Mouse (Mus musculus) limb, embryonic 12.5 days (tissue): ENCODE results near the gene Pdk2. TPM values are rescaled to one million over a fixed set of nuclear protein-coding genes. Genes with fewer than 3 reads are reported as not detected.
A peak's percentile ranks its signal among the peaks of the same experiment; 100 is the strongest.
"Not testable (repeated sequence)": the region's sequence is repeated elsewhere in the genome, so short reads cannot be mapped to it uniquely, and the experiment has no call there.

Source experiments
- ATAC-seq: fragments of 200-750 bp; cut with Nextera tagmentation; 2 replicates; pipeline ENCODE4 v1.8.0; 2017; ENCODE audit warnings: low read depth, moderate TSS enrichment; ENCODE audit not compliant: insufficient number of reproducible peaks, insufficient read depth, low FRiP score, low TSS enrichment
- H3K27ac ChIP-seq: fragments of 300-500 bp; sonication (generic); 2 replicates; pipeline ENCODE4 v1.5.1; 2016; ENCODE audit warnings: mild to moderate bottlenecking, moderate library complexity
- H3K27me3 ChIP-seq: fragments of 300-500 bp; sonication (generic); 2 replicates; pipeline ENCODE4 v1.6.1; 2016; ENCODE audit warnings: mild to moderate bottlenecking, moderate library complexity
- H3K36me3 ChIP-seq: fragments of 300-500 bp; sonication (generic); 2 replicates; pipeline ENCODE4 v1.6.1; 2016; ENCODE audit warnings: mild to moderate bottlenecking, moderate library complexity
- H3K4me1 ChIP-seq: fragments of 300-500 bp; sonication (generic); replicated peaks from 2 replicates; pipeline ENCODE4 v1.6.1; 2016
- H3K4me2 ChIP-seq: fragments of 300-500 bp; sonication (generic); 2 replicates; pipeline ENCODE4 v1.6.1; 2016; ENCODE audit warnings: mild to moderate bottlenecking, moderate library complexity
- H3K4me3 ChIP-seq: fragments of 300-500 bp; sonication (generic); replicated peaks from 2 replicates; pipeline ENCODE4 v1.5.1; 2016; ENCODE audit warnings: mild to moderate bottlenecking
- H3K9ac ChIP-seq: fragments of 300-500 bp; sonication (generic); replicated peaks from 2 replicates; pipeline ENCODE4 v1.6.1; 2016; ENCODE audit warnings: mild to moderate bottlenecking, moderate library complexity
- H3K9me3 ChIP-seq: fragments of 300-500 bp; sonication (generic); 2 replicates; pipeline ENCODE4 v1.6.1; 2016; ENCODE audit warnings: mild to moderate bottlenecking, moderate library complexity
- WGBS: fragments of 180-500 bp; shearing (Covaris S2); methylation state at CpG from one replicate; pipeline ENCODE4 v1.1.7; 2016; 5-methylcytosine and 5-hydroxymethylcytosine counted together
- polyA plus RNA-seq: library from polyadenylated mRNA; unstranded; fragments of >200 nt; fragmentation: Nextera tagmentation; extraction: Ambion mirVana; gene quantifications from 2 replicates; pipeline ENCODE4 v1.2.1, GENCODE M21; 2016

Gene Pdk2
- polyA plus RNA-seq, 1 experiment from 2014 or later: 21.9 TPM

- not testable (repeated sequence) for ATAC-seq, H3K9me3 ChIP-seq, H3K27me3 ChIP-seq
- Histone ChIP-seq H3K36me3 (peaks cover 22% of the 10 kb centered on the region), H3K4me1 (peaks cover 41% of the 10 kb centered on the region), H3K4me3 (peak overlapping the region; percentile 83), H3K9ac (peak overlapping the region; percentile 95), H3K27ac (0 out of 2 replicates have a peak overlapping the region, but pooled peaks have one; percentile 42), H3K4me2 (peak overlapping the region; percentile 82)
- WGBS: 0% methylated on average over 3 of the region's 4 CpGs
Measured at GRCm38 (mm10) chr11:95010841-95011403, 30.2 kb downstream of the Pdk2 start.

DNA sequence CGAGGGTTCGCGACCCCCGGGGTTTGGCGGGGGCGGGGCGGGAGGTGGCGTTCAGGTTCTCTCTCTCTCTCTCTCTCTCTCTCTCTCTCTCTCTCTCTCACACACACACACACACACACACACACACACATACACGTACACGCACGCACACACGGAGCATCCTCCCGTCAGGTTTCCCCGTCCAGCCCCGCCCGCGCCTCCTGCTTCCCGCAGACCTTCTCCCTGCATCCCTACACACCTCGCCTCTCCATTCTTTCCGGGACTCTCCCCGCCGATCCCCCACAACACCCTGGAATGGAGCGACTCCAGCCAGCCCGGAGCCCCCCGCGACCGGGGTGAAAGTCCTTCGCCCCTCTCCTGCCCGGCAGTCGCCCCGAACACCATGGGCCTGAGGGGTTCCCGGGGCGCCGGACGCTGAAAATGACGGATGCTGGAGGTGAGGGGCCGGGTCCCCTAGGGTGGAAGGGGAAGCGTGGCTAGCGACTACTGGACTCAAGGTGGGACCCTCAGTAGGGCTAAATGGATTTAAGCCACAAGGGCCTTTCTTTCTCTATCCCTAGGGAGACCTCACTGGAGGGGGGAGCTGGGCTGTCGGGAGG lies 30.9 kb downstream of the Pdk2 start:
- Histone ChIP-seq H3K9ac (peak overlapping the region; percentile 95), H3K4me2 (peak overlapping the region; percentile 82), H3K4me1 (peaks cover 44% of the 10 kb centered on the region), H3K27ac (peak overlapping the region; percentile 96), H3K4me3 (peak overlapping the region; percentile 83), H3K27me3 (no peaks in the 10 kb centered on the region), H3K9me3 (no peaks in the 10 kb centered on the region), H3K36me3 (peaks cover 22% of the 10 kb centered on the region)
- ATAC-seq: no peak
- WGBS: 1% methylated on average over 39 of the region's 40 CpGs

- peaks cover 44% of the 10 kb centered on the region for H3K4me1 ChIP-seq
- WGBS: under 1% methylated on average over 26 of the region's 32 CpGs
Measured at GRCm38 (mm10) chr11:95009629-95010014, 31.5 kb downstream of the Pdk2 start, which contains the start of gene Samd14. Samd14 (plus strand) TSS chr11:95009879.

GRCm38 (mm10) chr11:95008661-95009628 lies 32.2 kb downstream of the Pdk2 start:
- WGBS: 40% methylated on average over 15 of the region's 15 CpGs
- no peaks in the 10 kb centered on the region for H3K9me3 ChIP-seq
- peak; percentile 5; the same call in 1 of the 2 replicates for ATAC-seq
- no peaks in the 10 kb centered on the region for H3K27me3 ChIP-seq
- peak overlapping the region; percentile 83 for H3K4me3 ChIP-seq
- peak overlapping the region; percentile 96 for H3K27ac ChIP-seq
- H3K4me2 ChIP-seq: peak overlapping the region; percentile 82
- H3K4me1 ChIP-seq: peaks cover 44% of the 10 kb centered on the region
- peaks cover 22% of the 10 kb centered on the region for H3K36me3 ChIP-seq
- H3K9ac ChIP-seq: peak overlapping the region; percentile 95

More at GRCm38 (mm10) chr11:95009629-95010014, 31.5 kb downstream of the Pdk2 start, which contains the start of gene Samd14:
- Histone ChIP-seq H3K27me3 (no peaks in the 10 kb centered on the region), H3K9me3 (no peaks in the 10 kb centered on the region), H3K9ac (peak within 1 kb of the TSS; percentile 95), H3K36me3 (peaks cover 22% of the 10 kb centered on the region), H3K27ac (peak within 1 kb of the TSS; percentile 96), H3K4me2 (peak within 1 kb of the TSS; percentile 82), H3K4me3 (peak within 1 kb of the TSS; percentile 83)
- peak; percentile 40 for ATAC-seq

- Histone ChIP-seq H3K27ac (peak overlapping the region; percentile 62), H3K9ac (no peak overlapping the region), H3K27me3 (no peaks in the 10 kb centered on the region), H3K36me3 (peaks cover 34% of the 10 kb centered on the region), H3K4me3 (no peak overlapping the region; the same call in 1 of the 2 replicates), H3K4me1 (peaks cover 39% of the 10 kb centered on the region), H3K9me3 (no peaks in the 10 kb centered on the region), H3K4me2 (peak overlapping the region; percentile 69)
- ATAC-seq: no peak
- 67% methylated on average over 3 of the region's 3 CpGs for WGBS
Measured at GRCm38 (mm10) chr11:95007418-95007817, 33.7 kb downstream of the Pdk2 start.

- H3K27me3 ChIP-seq: no peaks in the 10 kb centered on the region
- peaks cover 42% of the 10 kb centered on the region for H3K36me3 ChIP-seq
- no peaks in the 10 kb centered on the region for H3K9me3 ChIP-seq
- 2% methylated on average over 27 of the region's 27 CpGs for WGBS
- H3K27ac ChIP-seq: peak overlapping the region; percentile 62
- peak overlapping the region; percentile 69 for H3K4me2 ChIP-seq
- H3K4me1 ChIP-seq: peaks cover 32% of the 10 kb centered on the region
- ATAC-seq: no peak
- peak overlapping the region; percentile 42 for H3K4me3 ChIP-seq
- peak overlapping the region; percentile 40 for H3K9ac ChIP-seq
Measured at GRCm38 (mm10) chr11:95006525-95007219, 34.5 kb downstream of the Pdk2 start.

DNA sequence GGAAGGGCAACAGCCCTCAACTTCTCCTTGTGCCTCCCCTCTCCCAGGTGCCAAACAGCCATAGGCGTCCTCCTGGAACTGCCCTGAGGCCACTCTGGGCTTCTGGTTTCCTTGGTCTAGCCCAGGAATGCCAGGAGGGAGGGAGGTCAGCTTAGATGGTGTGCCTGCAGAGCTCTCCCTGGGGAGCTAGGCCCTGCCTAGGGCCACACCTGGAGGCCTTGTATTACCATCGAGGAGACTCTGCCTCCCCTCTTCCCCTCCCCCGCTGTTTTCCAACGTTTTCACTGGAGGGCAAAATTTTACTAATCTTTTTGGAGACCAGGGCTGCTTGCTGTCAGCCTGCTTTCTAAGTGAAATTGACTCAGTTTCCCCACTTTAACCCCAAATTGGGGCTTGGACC lies 35.1 kb downstream of the Pdk2 start:
- H3K4me3 ChIP-seq: peak overlapping the region; percentile 42
- 37% methylated on average over 4 of the region's 4 CpGs for WGBS
- H3K27ac ChIP-seq: peak overlapping the region; percentile 62; the same call in 1 of the 2 replicates
- peaks cover 47% of the 10 kb centered on the region for H3K36me3 ChIP-seq
- peak overlapping the region; percentile 40; the same call in 1 of the 2 replicates for H3K9ac ChIP-seq
- H3K4me1 ChIP-seq: peaks cover 26% of the 10 kb centered on the region
- H3K9me3 ChIP-seq: no peaks in the 10 kb centered on the region
- no peak for ATAC-seq
- no peaks in the 10 kb centered on the region for H3K27me3 ChIP-seq
- H3K4me2 ChIP-seq: peak overlapping the region; percentile 69

DNA sequence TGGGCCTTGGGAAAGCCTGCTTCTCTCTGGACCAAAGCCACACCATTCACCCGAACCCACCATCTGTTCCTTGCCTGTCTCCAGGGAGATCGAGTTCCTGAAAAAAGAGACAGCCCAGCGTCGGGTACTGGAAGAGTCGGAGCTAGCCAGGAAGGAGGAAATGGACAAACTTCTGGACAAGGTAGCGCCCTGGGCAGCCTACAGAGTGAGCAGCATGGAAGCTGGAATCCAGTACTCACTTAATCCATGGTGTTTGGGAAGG lies 36.3 kb downstream of the Pdk2 start:
- Histone ChIP-seq H3K9me3 (no peaks in the 10 kb centered on the region), H3K27ac (no peak overlapping the region), H3K4me1 (peaks cover 33% of the 10 kb centered on the region)

DNA sequence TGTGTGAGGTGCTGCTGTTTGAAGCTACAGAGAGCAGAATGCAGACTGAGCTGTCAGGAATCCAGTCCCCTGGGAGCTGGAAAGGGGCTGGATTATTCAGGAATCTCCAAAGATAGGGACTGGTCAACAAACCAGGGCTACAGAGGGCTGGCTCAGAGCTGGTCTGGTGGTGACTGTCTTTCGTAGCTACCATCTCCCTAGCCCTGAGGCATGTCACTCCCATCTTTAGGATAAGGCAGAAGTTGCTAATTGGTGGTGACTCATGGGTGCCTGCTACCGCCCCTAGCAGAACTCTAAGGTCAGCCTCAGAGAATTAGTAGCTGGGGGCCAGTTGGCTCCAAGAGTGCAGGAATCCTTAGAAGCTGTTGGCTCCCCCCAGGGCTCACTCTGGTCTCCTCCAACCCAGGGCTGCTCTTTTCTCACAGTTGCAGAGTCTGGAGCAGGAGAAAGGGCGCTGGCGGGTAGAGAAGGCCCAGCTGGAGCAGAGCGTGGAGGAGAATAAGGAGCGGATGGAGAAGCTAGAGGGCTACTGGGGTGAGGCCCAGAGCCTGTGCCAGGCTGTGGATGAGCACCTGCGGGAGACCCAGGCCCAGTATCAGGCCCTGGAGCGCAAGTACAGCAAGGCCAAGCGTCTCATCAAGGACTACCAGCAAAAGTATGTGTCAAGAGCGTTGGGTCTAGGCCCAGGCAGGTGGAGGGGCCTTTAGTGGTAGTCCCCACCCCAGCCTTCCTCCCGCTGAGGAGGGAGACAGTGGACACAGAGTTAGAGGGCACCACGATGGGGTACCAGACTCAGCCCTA lies 36.8 kb downstream of the Pdk2 start:
- Histone ChIP-seq H3K4me3 (no peak overlapping the region), H3K4me1 (peaks cover 33% of the 10 kb centered on the region), H3K9me3 (no peaks in the 10 kb centered on the region), H3K9ac (no peak overlapping the region), H3K27me3 (no peaks in the 10 kb centered on the region), H3K27ac (no peak overlapping the region), H3K4me2 (no peak overlapping the region), H3K36me3 (peaks cover 63% of the 10 kb centered on the region)
- ATAC-seq: no peak
- WGBS: 83% methylated on average over 12 of the region's 12 CpGs

More for the DNA sequence above, 36.3 kb downstream of the Pdk2 start:
- 62% methylated on average over 6 of the region's 6 CpGs for WGBS
- H3K27me3 ChIP-seq: no peaks in the 10 kb centered on the region
- H3K4me3 ChIP-seq: no peak overlapping the region
- ATAC-seq: no peak
- no peak overlapping the region for H3K9ac ChIP-seq
- peaks cover 58% of the 10 kb centered on the region for H3K36me3 ChIP-seq
- H3K4me2 ChIP-seq: no peak overlapping the region

- no peak overlapping the region for H3K9ac ChIP-seq
- H3K9me3 ChIP-seq: no peaks in the 10 kb centered on the region
- ATAC-seq: no peak
- H3K27ac ChIP-seq: no peak overlapping the region
- no peak overlapping the region for H3K4me3 ChIP-seq
- no peaks in the 10 kb centered on the region for H3K27me3 ChIP-seq
- 91% methylated on average over 8 of the region's 8 CpGs for WGBS
- H3K4me2 ChIP-seq: no peak overlapping the region
- peaks cover 80% of the 10 kb centered on the region for H3K36me3 ChIP-seq
- H3K4me1 ChIP-seq: peaks cover 25% of the 10 kb centered on the region
Measured at GRCm38 (mm10) chr11:95002705-95003104, 38.4 kb downstream of the Pdk2 start.
